Mouse (Mus musculus): Measurements from ENCODE around the gene Sgk2. TPM values are rescaled to one million over a fixed set of nuclear protein-coding genes. Genes with fewer than 3 reads are reported as not detected.

The Sgk2 gene
- polyA plus RNA-seq, 1 experiment from 2014 or later: not detected

- no peak for ATAC-seq (ENCODE audit: low read depth)
- no peak overlapping the region for H3K27ac ChIP-seq (ENCODE audit: low read length)
- no peak overlapping the region for H3K4me2 ChIP-seq (ENCODE audit: low read depth, low read length)
- H3K9me3 ChIP-seq (ENCODE audit: control insufficient read depth, low read length): no peaks in the 10 kb centered on the region
- WGBS: 66% methylated on average over 9 of the region's 10 CpGs
- no peaks in the 10 kb centered on the region for H3K27me3 ChIP-seq (ENCODE audit: control insufficient read depth, insufficient read depth, low read depth, low read length)
- no peaks in the 10 kb centered on the region for H3K36me3 ChIP-seq (ENCODE audit: control insufficient read depth, insufficient read depth, low read length)
- H3K4me1 ChIP-seq (replicated peaks; ENCODE audit: control insufficient read depth, insufficient read depth, low read length): no peaks in the 10 kb centered on the region
- H3K9ac ChIP-seq (ENCODE audit: low read length): no peak overlapping the region
- H3K4me3 ChIP-seq (ENCODE audit: low read length): no peak overlapping the region
Measured at GRCm38 (mm10) chr2:162961321-162961720, 25.8 kb upstream of the Sgk2 start.

DNA sequence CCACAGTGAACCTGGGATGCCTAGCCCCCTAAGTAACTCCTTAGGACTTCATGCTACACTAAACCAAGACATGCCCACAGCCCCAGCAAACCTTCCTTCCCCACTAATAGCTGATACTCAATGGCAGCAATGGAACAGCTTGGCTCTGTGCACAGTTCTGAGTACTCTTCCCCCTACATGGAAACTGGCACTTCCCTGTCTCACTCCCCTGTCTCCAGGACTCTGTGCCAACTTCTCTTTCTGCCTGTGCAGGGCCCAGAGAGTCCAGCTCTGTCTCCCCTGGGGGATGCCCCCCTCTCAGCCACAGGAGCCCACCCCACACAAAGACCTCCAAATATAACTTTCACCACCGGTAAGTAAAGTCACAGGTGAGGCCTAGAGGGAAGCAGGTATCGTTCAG, 20.4 kb upstream of the Sgk2 start:
- no peaks in the 10 kb centered on the region for H3K9me3 ChIP-seq (ENCODE audit: control insufficient read depth, low read length)
- H3K4me2 ChIP-seq (ENCODE audit: low read depth, low read length): no peak overlapping the region
- no peak for ATAC-seq (ENCODE audit: low read depth)
- no peak overlapping the region for H3K4me3 ChIP-seq (ENCODE audit: low read length)
- H3K4me1 ChIP-seq (replicated peaks; ENCODE audit: control insufficient read depth, insufficient read depth, low read length): no peaks in the 10 kb centered on the region
- 87% methylated on average over 2 of the region's 2 CpGs for WGBS
- no peaks in the 10 kb centered on the region for H3K27me3 ChIP-seq (ENCODE audit: control insufficient read depth, insufficient read depth, low read depth, low read length)
- no peak overlapping the region for H3K9ac ChIP-seq (ENCODE audit: low read length)
- no peak overlapping the region for H3K27ac ChIP-seq (ENCODE audit: low read length)
- no peaks in the 10 kb centered on the region for H3K36me3 ChIP-seq (ENCODE audit: control insufficient read depth, insufficient read depth, low read length)

- 6% methylated on average over 5 of the region's 5 CpGs for WGBS
- Histone ChIP-seq H3K4me1 (replicated peaks; ENCODE audit: control insufficient read depth, insufficient read depth, low read length) (no peaks in the 10 kb centered on the region), H3K9ac (ENCODE audit: low read length) (no peak overlapping the region), H3K4me3 (ENCODE audit: low read length) (no peak overlapping the region), H3K4me2 (ENCODE audit: low read depth, low read length) (no peak overlapping the region), H3K9me3 (ENCODE audit: control insufficient read depth, low read length) (no peaks in the 10 kb centered on the region), H3K27me3 (ENCODE audit: control insufficient read depth, insufficient read depth, low read depth, low read length) (no peaks in the 10 kb centered on the region), H3K27ac (ENCODE audit: low read length) (no peak overlapping the region), H3K36me3 (ENCODE audit: control insufficient read depth, insufficient read depth, low read length) (no peaks in the 10 kb centered on the region)
- ATAC-seq (ENCODE audit: low read depth): 0 out of 2 replicates have a peak, but pooled peaks have one; percentile 5
Measured at GRCm38 (mm10) chr2:162968357-162968756, 18.8 kb upstream of the Sgk2 start.

DNA sequence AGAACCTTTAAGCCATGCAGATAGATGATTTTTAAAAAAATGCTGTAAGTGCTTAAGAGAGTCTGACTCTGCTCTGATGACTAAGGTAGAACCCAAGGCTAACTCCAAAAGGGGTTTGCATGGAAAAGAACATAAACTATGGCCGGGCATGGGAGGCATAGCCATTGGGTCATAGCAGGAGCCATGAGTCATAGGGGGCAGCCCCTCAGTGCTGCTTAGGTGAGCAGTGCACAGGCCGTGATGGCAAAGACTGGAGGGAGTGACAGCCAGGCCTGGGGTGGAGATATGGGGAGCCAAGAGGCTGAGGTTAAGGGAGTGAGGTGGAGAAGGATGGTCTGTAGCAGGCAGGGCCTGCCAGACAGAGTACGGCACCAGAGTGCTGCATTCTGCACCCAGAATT, 18.0 kb upstream of the Sgk2 start:
- H3K9ac ChIP-seq (ENCODE audit: low read length): no peak overlapping the region
- 69% methylated on average over 3 of the region's 3 CpGs for WGBS
- H3K4me3 ChIP-seq (ENCODE audit: low read length): no peak overlapping the region
- no peak for ATAC-seq (ENCODE audit: low read depth)
- H3K36me3 ChIP-seq (ENCODE audit: control insufficient read depth, insufficient read depth, low read length): no peaks in the 10 kb centered on the region
- H3K27ac ChIP-seq (ENCODE audit: low read length): no peak overlapping the region
- no peaks in the 10 kb centered on the region for H3K4me1 ChIP-seq (replicated peaks; ENCODE audit: control insufficient read depth, insufficient read depth, low read length)
- H3K9me3 ChIP-seq (ENCODE audit: control insufficient read depth, low read length): no peaks in the 10 kb centered on the region
- no peaks in the 10 kb centered on the region for H3K27me3 ChIP-seq (ENCODE audit: control insufficient read depth, insufficient read depth, low read depth, low read length)
- H3K4me2 ChIP-seq (ENCODE audit: low read depth, low read length): no peak overlapping the region

DNA sequence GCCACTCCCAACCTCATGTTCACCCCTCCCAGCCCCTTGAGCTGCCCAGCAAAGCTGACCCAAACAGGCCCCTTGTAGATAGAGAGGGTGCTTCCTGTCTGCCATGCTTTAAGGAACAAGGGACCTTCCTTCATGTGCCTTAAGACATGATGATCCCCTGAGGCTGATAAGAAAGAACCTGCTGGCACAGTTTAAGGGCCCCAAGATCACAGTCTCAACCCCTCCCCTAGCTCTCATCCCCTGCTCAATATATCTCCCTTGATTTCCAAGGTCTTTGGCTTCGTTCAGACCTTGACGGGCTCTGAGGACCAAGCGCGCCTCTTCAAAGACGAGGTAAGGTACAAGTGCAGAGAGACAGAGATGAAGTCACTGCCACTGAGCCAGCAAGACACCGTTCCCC, 16.2 kb upstream of the Sgk2 start:
- Histone ChIP-seq H3K36me3 (ENCODE audit: control insufficient read depth, insufficient read depth, low read length) (no peaks in the 10 kb centered on the region), H3K4me2 (ENCODE audit: low read depth, low read length) (no peak overlapping the region), H3K4me1 (replicated peaks; ENCODE audit: control insufficient read depth, insufficient read depth, low read length) (no peaks in the 10 kb centered on the region), H3K27ac (ENCODE audit: low read length) (no peak overlapping the region), H3K9ac (ENCODE audit: low read length) (no peak overlapping the region), H3K4me3 (ENCODE audit: low read length) (no peak overlapping the region), H3K9me3 (ENCODE audit: control insufficient read depth, low read length) (no peaks in the 10 kb centered on the region), H3K27me3 (ENCODE audit: control insufficient read depth, insufficient read depth, low read depth, low read length) (no peaks in the 10 kb centered on the region)
- WGBS: 67% methylated on average over 6 of the region's 6 CpGs
- no peak for ATAC-seq (ENCODE audit: low read depth)

GRCm38 (mm10) chr2:162972752-162973151, 14.4 kb upstream of the Sgk2 start:
- no peak overlapping the region for H3K27ac ChIP-seq (ENCODE audit: low read length)
- WGBS: 30% methylated on average over 7 of the region's 7 CpGs
- H3K9me3 ChIP-seq (ENCODE audit: control insufficient read depth, low read length): no peaks in the 10 kb centered on the region
- no peak for ATAC-seq (ENCODE audit: low read depth)
- no peaks in the 10 kb centered on the region for H3K27me3 ChIP-seq (ENCODE audit: control insufficient read depth, insufficient read depth, low read depth, low read length)
- no peak overlapping the region for H3K4me3 ChIP-seq (ENCODE audit: low read length)
- no peaks in the 10 kb centered on the region for H3K36me3 ChIP-seq (ENCODE audit: control insufficient read depth, insufficient read depth, low read length)
- no peak overlapping the region for H3K4me2 ChIP-seq (ENCODE audit: low read depth, low read length)
- H3K4me1 ChIP-seq (replicated peaks; ENCODE audit: control insufficient read depth, insufficient read depth, low read length): no peaks in the 10 kb centered on the region
- no peak overlapping the region for H3K9ac ChIP-seq (ENCODE audit: low read length)

- Histone ChIP-seq H3K4me1 (replicated peaks; ENCODE audit: control insufficient read depth, insufficient read depth, low read length) (no peaks in the 10 kb centered on the region), H3K9me3 (ENCODE audit: control insufficient read depth, low read length) (no peaks in the 10 kb centered on the region), H3K4me3 (ENCODE audit: low read length) (no peak overlapping the region), H3K27ac (ENCODE audit: low read length) (no peak overlapping the region), H3K9ac (ENCODE audit: low read length) (no peak overlapping the region), H3K4me2 (ENCODE audit: low read depth, low read length) (no peak overlapping the region), H3K27me3 (ENCODE audit: control insufficient read depth, insufficient read depth, low read depth, low read length) (no peaks in the 10 kb centered on the region), H3K36me3 (ENCODE audit: control insufficient read depth, insufficient read depth, low read length) (no peaks in the 10 kb centered on the region)
- WGBS: 48% methylated on average over 5 of the region's 5 CpGs
- no peak for ATAC-seq (ENCODE audit: low read depth)
Measured at GRCm38 (mm10) chr2:162973206-162973605, 13.9 kb upstream of the Sgk2 start.

DNA sequence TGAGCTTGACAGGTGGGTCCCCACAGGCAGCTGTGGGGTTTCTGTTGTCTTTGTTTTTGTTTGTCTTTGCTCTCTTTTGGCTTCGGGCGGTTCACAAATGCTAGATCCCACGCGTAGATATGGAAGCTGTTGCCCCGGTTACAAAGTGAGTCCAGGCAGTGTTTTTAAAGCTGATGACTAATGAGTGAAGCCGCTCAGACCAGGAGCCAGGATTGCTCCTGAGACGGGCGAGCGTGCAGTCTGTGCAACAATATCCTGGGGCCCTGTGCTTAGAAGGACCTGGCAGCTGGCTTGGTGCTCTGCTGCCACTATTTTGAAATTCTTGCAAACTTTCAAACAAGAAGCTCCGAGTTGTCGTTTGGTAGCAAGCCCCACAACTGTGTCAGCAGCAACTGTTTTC, 13.5 kb upstream of the Sgk2 start:
- ATAC-seq (ENCODE audit: low read depth): no peak
- 11% methylated on average over 11 of the region's 11 CpGs for WGBS
- Histone ChIP-seq H3K9me3 (ENCODE audit: control insufficient read depth, low read length) (no peaks in the 10 kb centered on the region), H3K27ac (ENCODE audit: low read length) (no peak overlapping the region), H3K4me3 (ENCODE audit: low read length) (no peak overlapping the region), H3K4me2 (ENCODE audit: low read depth, low read length) (no peak overlapping the region), H3K4me1 (replicated peaks; ENCODE audit: control insufficient read depth, insufficient read depth, low read length) (no peaks in the 10 kb centered on the region), H3K36me3 (ENCODE audit: control insufficient read depth, insufficient read depth, low read length) (no peaks in the 10 kb centered on the region), H3K27me3 (ENCODE audit: control insufficient read depth, insufficient read depth, low read depth, low read length) (no peaks in the 10 kb centered on the region), H3K9ac (ENCODE audit: low read length) (no peak overlapping the region)

GRCm38 (mm10) chr2:162975157-162975775, 11.9 kb upstream of the Sgk2 start:
- no peaks in the 10 kb centered on the region for H3K27me3 ChIP-seq (ENCODE audit: control insufficient read depth, insufficient read depth, low read depth, low read length)
- no peaks in the 10 kb centered on the region for H3K9me3 ChIP-seq (ENCODE audit: control insufficient read depth, low read length)
- ATAC-seq (ENCODE audit: low read depth): peak; percentile 41
- no peaks in the 10 kb centered on the region for H3K4me1 ChIP-seq (replicated peaks; ENCODE audit: control insufficient read depth, insufficient read depth, low read length)
- H3K4me2 ChIP-seq (ENCODE audit: low read depth, low read length): no peak overlapping the region
- no peak overlapping the region for H3K27ac ChIP-seq (ENCODE audit: low read length)
- no peak overlapping the region for H3K9ac ChIP-seq (ENCODE audit: low read length)
- WGBS: 69% methylated on average over 11 of the region's 11 CpGs
- H3K4me3 ChIP-seq (ENCODE audit: low read length): no peak overlapping the region
- no peaks in the 10 kb centered on the region for H3K36me3 ChIP-seq (ENCODE audit: control insufficient read depth, insufficient read depth, low read length)

DNA sequence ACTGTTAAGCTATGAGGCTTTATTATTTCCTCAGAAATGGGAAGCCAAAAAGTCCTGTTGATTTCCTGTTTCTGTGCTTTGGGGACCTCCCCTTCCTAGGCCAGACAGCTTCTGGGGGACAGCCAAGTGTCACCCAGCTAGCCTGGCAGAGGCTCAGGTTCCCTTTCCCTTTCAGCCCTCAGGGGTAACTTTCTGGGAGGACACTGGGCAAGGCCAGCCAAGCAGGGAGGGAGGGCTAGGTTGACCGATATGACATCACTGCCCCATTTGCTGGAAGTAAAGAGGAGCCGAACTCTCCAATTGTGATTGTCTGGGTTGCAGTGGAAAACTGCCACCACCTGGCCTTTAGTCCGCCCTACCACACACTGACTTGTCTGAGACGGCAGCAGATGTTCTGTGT, 11.1 kb upstream of the Sgk2 start:
- Histone ChIP-seq H3K4me1 (replicated peaks; ENCODE audit: control insufficient read depth, insufficient read depth, low read length) (no peaks in the 10 kb centered on the region), H3K9ac (ENCODE audit: low read length) (no peak overlapping the region), H3K4me3 (ENCODE audit: low read length) (no peak overlapping the region), H3K27me3 (ENCODE audit: control insufficient read depth, insufficient read depth, low read depth, low read length) (no peaks in the 10 kb centered on the region), H3K36me3 (ENCODE audit: control insufficient read depth, insufficient read depth, low read length) (no peaks in the 10 kb centered on the region), H3K9me3 (ENCODE audit: control insufficient read depth, low read length) (no peaks in the 10 kb centered on the region), H3K27ac (ENCODE audit: low read length) (no peak overlapping the region), H3K4me2 (ENCODE audit: low read depth, low read length) (no peak overlapping the region)
- 64% methylated on average over 4 of the region's 4 CpGs for WGBS
- peak; percentile 30; the same call in 1 of the 2 replicates for ATAC-seq (ENCODE audit: low read depth)

All from lung, embryonic 16.5 days (tissue).